Mouse (Mus musculus): Measurements from ENCODE around the gene Vdr.
A peak's percentile ranks its signal among the peaks of the same experiment; 100 is the strongest.

Vdr gene

DNA sequence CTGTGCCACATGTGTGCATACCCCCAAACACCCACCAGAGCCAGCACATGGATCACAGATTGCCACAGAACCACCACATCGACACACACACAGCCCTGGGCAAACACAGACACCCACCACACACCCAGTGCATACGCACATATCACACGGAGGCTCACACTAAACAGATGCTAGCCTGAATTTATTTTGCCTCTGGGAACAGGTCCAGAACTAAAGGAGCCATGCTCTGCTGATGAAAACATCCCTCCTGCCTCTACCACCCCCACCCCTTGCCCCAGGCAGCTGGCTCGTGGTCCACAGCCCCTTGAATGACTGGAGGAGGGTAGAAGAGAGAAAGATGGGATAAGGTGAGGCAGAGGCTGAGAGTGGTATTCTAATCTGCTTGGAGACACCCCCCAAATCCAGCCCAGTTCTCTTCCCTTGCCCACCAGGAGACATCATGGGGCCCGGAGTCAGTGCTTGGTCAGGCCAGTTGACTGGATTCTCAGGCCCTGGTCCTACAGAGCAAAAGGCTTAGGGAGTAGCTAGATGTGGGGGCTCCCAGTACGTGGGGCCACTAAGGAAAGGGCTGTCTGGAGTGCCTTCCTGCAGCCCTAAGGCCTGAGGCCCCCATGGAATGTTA is 82.1 kb downstream of the Vdr start:
- no peak for DNase-seq

- DNase-seq = no peak
Measured at GRCm38 (mm10) chr15:97827401-97827800, 83.0 kb downstream of the Vdr start.

DNA sequence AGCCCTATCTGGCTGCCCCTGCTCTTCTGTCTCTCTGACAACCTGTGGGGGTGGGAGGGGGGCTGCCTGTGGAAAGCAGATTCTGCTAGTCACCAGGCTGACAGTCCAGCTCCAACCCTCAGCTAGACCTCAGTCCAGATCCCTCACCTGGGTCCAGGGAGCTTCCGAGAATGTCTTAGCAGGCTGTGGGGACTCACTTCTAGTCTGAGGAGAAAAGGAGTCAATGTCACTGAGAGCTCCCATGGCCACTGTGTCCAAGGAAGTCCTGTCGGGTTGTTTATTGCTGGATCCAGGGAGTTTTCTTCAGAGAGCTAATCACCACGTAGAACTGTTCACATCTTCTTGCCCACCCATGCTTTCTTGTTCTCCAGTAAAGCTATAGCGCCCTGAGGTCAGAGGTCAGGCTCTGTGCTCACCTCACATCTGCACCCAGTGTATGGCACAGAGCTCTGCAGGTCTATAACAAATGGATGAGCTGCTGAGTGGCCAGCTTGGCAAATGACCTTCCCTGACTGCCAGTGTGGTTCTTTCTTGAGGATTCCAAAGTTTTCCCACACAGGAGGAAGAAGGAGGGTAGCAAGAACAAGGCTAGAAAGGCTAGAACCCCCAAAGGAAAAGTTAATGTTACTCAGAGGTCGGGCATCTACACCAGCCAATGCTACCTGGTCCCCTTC is 83.7 kb downstream of the Vdr start:
- DNase-seq = no peak

DNA sequence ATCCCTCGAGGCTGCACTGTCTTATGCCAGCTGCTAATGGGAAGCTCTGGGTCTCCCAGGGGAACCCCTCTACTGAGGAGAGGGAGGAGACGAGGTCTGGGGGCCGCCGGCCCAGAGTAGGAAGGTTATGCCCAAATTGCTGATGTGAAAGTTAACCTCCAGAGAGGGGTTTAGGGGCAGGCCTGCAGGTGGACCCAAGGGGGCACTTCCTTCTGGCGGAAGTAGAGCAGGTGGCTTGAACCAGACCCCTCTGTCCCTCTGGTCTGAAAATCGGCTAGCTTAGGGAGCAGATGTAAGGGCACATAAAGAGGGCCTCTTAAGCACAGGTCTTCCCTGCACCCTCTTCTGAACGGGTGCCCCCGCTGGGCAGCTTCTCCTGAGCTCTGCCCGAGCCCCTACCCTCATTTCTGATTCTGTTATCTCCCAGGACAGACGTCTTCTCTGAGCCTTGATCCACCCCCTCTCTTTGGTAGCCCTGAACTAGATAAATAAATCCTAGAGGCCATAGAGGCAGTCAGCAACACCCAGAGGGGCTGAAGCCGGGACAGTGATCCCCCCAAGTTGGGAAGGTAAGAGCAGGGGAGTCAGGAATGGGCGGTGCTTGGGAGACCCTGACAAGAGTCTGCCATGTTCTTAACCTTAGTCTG is 84.4 kb downstream of the Vdr start:
- DNase-seq = no peak

GRCm38 (mm10) chr15:97825071-97825940 is 85.1 kb downstream of the Vdr start:
- peak; percentile 45 to 59 for DNase-seq

DNA sequence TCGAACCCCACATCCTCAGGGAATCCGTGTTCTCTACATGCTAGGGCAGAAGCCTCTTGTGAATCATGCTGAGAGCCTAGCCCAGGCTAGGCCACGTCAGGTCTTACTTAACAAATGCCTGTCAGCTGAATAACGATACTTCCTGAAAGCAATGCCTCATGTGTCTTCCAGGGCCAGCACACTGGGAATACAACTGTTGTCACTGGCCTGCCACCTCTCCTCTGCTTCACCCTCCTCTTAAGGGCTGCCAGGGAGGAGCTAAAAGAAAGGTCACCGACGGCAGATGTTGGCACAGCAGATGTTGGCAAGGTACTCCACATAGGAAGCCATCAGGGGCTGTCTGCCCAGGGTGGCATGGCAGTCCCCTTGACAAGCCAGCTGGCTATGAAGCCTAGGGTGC is 86.4 kb downstream of the Vdr start:
- peak in 1 of 2 experiments; percentile 19 for DNase-seq

- no peak for DNase-seq
Measured at GRCm38 (mm10) chr15:97823479-97823878, 87.0 kb downstream of the Vdr start.

GRCm38 (mm10) chr15:97822545-97823228 is 87.7 kb downstream of the Vdr start:
- no peak for DNase-seq

GRCm38 (mm10) chr15:97821983-97822363 is 88.5 kb downstream of the Vdr start:
- no peak for DNase-seq

DNA sequence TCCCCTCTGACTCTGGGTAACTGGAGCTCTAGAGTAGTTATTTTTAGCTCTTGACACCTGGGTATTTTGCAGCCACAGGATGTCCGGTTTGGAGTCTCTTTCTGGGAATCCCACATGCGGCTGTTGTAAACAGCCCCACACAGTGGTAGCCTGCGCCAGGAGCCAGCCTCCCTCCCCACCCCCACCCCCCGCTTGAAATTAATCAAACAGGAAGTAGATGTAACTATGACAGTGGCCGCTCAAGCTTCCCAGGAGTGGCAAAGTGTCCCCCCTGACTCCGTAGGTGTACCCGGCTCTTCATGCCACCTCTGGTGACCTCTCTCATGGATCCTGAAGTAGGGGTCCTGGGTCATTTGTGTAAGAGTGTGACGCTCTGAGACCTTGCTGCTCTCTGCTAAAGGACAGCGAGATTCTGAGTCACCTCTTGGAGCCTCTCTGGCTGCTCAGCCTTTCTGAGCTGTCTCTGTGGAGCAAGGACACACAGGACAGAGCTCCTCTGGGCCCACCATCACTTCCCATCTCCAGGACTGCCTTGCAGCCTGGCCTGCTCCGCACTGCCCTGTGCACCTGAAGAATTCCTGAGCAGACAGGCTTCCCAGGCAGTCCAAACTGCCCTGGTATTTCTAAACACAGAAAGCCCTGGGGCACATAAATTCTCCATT is 89.0 kb downstream of the Vdr start:
- DNase-seq = no peak

- DNase-seq = no peak
Measured at GRCm38 (mm10) chr15:97819937-97820336, 90.5 kb downstream of the Vdr start.

GRCm38 (mm10) chr15:97816199-97816994 is 94.0 kb downstream of the Vdr start:
- DNase-seq = no peak

DNA sequence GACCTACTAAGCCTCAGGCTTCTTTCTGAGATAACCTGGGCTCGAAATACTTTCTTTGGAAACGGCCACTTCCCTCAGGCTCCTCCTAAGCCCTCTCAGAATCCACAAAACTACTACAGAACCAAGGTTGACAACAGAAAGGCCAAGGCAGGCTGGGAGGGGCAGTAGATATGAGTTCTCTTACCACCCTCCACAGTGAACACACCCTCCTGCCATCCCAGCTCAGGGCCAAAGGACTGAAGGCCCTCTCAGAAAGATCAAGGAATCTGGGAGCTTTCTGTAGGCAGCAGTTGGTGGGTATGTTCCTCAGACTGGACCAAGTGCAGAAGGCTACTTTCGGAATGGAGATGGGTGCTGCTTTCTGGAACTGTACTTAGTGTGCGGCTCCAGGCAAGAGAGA is 95.2 kb downstream of the Vdr start:
- no peak for DNase-seq

DNA sequence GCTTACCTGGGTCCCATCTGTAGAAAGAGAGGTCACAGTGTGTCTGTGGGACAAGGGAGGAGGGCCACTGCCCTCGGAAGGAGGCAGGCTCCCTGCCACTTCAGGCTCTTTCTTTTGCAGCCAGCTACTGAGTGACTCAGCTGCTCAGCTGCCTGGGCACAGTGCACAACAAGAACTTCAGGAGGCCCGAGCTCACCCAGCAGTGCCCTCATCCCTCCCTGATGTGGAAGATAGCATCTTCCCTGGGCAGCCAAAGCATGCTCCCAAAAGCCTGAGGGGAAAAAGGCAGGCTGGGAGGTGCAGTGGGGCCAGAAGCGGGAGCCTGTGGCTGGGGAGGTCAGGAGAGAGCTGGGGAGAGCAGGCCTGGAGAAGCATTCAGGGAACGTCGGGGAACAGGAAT is 95.7 kb downstream of the Vdr start:
- DNase-seq = no peak

DNA sequence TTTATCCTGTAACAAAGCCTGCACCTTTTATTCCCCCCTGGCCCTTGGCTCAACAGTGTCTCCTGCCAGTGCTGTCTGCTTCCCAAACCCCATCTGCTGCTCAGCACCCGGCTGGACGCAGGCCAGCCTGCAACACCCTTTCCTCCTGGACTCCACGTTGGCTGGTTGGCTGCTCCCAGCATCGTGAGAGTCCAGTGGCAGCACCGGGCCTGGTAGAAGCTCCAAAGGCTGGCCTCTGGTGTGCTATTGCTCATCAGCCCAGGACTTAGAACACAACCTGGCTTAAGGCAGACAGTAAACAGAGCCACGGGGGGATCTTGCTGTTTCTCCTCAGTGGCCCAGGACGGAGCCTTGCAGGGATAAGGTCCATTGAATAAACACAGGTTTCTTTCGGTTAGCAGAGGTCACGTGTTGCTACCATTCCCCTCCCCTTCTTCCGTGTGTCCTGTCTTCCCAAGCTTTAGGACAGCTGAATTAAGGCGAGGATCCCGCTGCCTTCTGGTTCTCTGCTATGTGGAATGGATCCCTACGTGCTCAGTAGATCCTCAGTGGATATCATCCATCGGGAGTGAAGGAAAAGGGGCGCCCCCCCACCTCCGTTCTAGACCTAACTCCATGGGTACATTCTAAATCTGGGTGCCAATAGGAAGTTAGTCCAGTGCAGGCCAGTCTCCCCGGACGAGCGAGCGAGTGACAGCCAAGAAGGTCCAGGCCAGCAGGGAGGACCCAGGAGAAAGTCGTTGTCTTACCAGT is 96.8 kb downstream of the Vdr start:
- peak; percentile 89 to 90 for DNase-seq

DNA sequence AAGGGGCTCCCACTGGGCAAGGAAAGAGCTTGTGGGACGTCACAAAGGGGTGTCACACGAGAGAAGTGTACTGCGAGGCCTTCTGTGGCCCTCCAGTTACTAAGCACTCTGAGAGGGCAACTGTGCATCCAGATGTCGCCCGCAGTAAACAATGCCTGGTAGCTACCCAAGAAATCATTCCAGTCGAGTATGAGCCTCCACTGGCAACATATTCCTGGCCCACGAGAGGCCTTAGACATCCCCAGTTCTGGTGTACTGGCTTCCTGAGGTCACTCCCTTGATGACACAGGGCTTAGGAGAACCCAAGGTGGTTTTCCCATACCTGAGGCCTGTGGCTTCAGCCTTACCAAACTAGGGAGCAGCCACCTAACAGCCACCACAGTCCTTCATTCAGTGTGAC is 97.6 kb downstream of the Vdr start:
- DNase-seq = no peak

GRCm38 (mm10) chr15:97812126-97812525 is 98.3 kb downstream of the Vdr start:
- DNase-seq = peak; percentile 84 to 90

- DNase-seq = no peak
Measured at GRCm38 (mm10) chr15:97811307-97811706, 99.1 kb downstream of the Vdr start.

DNA sequence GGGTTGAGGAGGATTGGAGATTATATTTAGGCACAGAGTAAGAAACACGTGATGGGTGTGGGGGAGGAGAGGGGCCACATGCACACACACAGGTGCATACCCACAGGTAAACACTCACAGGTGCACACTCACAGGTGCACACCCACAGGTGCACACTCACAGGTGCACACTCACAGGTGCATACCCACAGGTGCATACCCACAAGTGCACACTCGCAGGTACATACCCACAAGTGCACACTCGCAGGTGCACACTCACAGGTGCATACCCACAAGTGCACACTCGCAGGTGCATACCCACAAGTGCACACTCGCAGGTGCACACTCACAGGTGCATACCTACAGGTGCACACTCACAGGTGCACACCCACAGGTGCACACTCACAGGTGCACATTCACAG is 100.0 kb downstream of the Vdr start:
- DNase-seq = no peak

- DNase-seq = no peak
Measured at GRCm38 (mm10) chr15:97809942-97810341, 100.5 kb downstream of the Vdr start.

- DNase-seq = no peak
Measured at GRCm38 (mm10) chr15:97809206-97809605, 101.2 kb downstream of the Vdr start.

Measured in cerebellum, postnatal 25 days (tissue).